Mouse (Mus musculus): ENCODE measurements around the gene Ccdc137.

GRCm38 (mm10) chr11:120452246-120452645, 5.7 kb upstream of the Ccdc137 start:
- TF ChIP-seq POLR2A (IDR thresholded peaks at IDR 0.05; ENCODE audit: borderline replicate concordance, control insufficient read depth, low read depth, low read length) (no peak), CTCF (IDR thresholded peaks at IDR 0.05; ENCODE audit: control insufficient read depth, insufficient read depth, low read length) (no peak)

Measured in bone marrow, adult 2 months (tissue).